Mouse (Mus musculus) cerebellum, postnatal 10 days (tissue): ENCODE results near the gene Lysmd3.

Source experiments
- DNase-seq, 2 experiments: peaks; one replicate each; pipeline ENCODE4 v3.0.0; 2021; ENCODE audit warnings: mixed read lengths in 2 of 2

Gene Lysmd3

GRCm38 (mm10) chr13:81675333-81675732 lies 17.9 kb downstream of the Lysmd3 start:
- DNase-seq = no peak

GRCm38 (mm10) chr13:81683107-81683506 lies 25.6 kb downstream of the Lysmd3 start:
- no peak for DNase-seq

- no peak for DNase-seq
These were observed 26.8 kb downstream of the Lysmd3 start for GRCm38 (mm10) chr13:81684258-81684657.

- DNase-seq = no peak
These were observed 27.4 kb downstream of the Lysmd3 start for GRCm38 (mm10) chr13:81684884-81685283.

GRCm38 (mm10) chr13:81689587-81689986 lies 32.1 kb downstream of the Lysmd3 start:
- DNase-seq = no peak

- no peak for DNase-seq
These were observed 33.0 kb downstream of the Lysmd3 start for GRCm38 (mm10) chr13:81690477-81690876.

GRCm38 (mm10) chr13:81691606-81692005 lies 34.1 kb downstream of the Lysmd3 start:
- DNase-seq = peak; percentile 6 to 28

GRCm38 (mm10) chr13:81694446-81694845 lies 37.0 kb downstream of the Lysmd3 start:
- no peak for DNase-seq

- DNase-seq = no peak
These were observed 45.7 kb downstream of the Lysmd3 start for GRCm38 (mm10) chr13:81703148-81703547.

- no peak for DNase-seq
These were observed 46.2 kb downstream of the Lysmd3 start for GRCm38 (mm10) chr13:81703621-81704020.

- no peak for DNase-seq
These were observed 48.8 kb downstream of the Lysmd3 start for GRCm38 (mm10) chr13:81706311-81706710.

GRCm38 (mm10) chr13:81709805-81710204 lies 52.3 kb downstream of the Lysmd3 start:
- DNase-seq = no peak

GRCm38 (mm10) chr13:81710266-81710665 lies 52.8 kb downstream of the Lysmd3 start:
- DNase-seq = no peak

GRCm38 (mm10) chr13:81710775-81711545 lies 53.5 kb downstream of the Lysmd3 start, which contains the start of the genes Polr3g and Mblac2:
Gene Polr3g, minus strand, starts transcription at chr13:81711013.
Gene Mblac2, plus strand, starts transcription at chr13:81711341.
- DNase-seq = peak; percentile 99

GRCm38 (mm10) chr13:81711546-81712371 lies 54.3 kb downstream of the Lysmd3 start:
- peak; percentile 75 to 77 for DNase-seq

- DNase-seq = no peak
These were observed 56.4 kb downstream of the Lysmd3 start for GRCm38 (mm10) chr13:81713896-81714295.
